Mouse (Mus musculus): ENCODE data around the gene Tcf23.
"Not testable (repeated sequence)": the region's sequence is repeated elsewhere in the genome, so short reads cannot be mapped to it uniquely, and the experiment has no call there.

Gene Tcf23

GRCm38 (mm10) chr5:31000122-31000521, 31.7 kb downstream of the Tcf23 start:
- DNase-seq = no peak

- no peak for DNase-seq
These were observed 32.5 kb downstream of the Tcf23 start for GRCm38 (mm10) chr5:31000993-31001392.

GRCm38 (mm10) chr5:31001560-31001959, 33.1 kb downstream of the Tcf23 start:
- DNase-seq = no peak

- peak; percentile 94 to 96 for DNase-seq
These were observed 35.7 kb downstream of the Tcf23 start for GRCm38 (mm10) chr5:31004184-31004583.

GRCm38 (mm10) chr5:31012737-31013136, 44.3 kb downstream of the Tcf23 start:
- no peak for DNase-seq

GRCm38 (mm10) chr5:31015913-31016312, 47.5 kb downstream of the Tcf23 start:
- DNase-seq = no peak

GRCm38 (mm10) chr5:31021790-31022189, 53.3 kb downstream of the Tcf23 start:
- not testable (repeated sequence) for DNase-seq

- no peak for DNase-seq
These were observed 54.2 kb downstream of the Tcf23 start for GRCm38 (mm10) chr5:31022690-31023089.

- DNase-seq = no peak
These were observed 54.8 kb downstream of the Tcf23 start for GRCm38 (mm10) chr5:31023254-31023653.

GRCm38 (mm10) chr5:31024641-31025040, 56.2 kb downstream of the Tcf23 start:
- no peak for DNase-seq
